Mouse (Mus musculus) cerebellum, adult (tissue): ENCODE results near the gene Hmg20a.

Experiments used
- ATAC-seq: cut with Nextera tagmentation; 2 replicates; pipeline ENCODE4 v1.9.2; 2017; ENCODE audit warnings: mild to moderate bottlenecking, moderate library complexity, mixed read lengths; ENCODE audit not compliant: insufficient number of reproducible peaks, low FRiP score, low TSS enrichment

Gene Hmg20a

GRCm38 (mm10) chr9:56515110-56515509 is 96.7 kb downstream of the Hmg20a start:
- no peak for ATAC-seq

GRCm38 (mm10) chr9:56516219-56516618 is 97.8 kb downstream of the Hmg20a start:
- ATAC-seq, result no peak

DNA sequence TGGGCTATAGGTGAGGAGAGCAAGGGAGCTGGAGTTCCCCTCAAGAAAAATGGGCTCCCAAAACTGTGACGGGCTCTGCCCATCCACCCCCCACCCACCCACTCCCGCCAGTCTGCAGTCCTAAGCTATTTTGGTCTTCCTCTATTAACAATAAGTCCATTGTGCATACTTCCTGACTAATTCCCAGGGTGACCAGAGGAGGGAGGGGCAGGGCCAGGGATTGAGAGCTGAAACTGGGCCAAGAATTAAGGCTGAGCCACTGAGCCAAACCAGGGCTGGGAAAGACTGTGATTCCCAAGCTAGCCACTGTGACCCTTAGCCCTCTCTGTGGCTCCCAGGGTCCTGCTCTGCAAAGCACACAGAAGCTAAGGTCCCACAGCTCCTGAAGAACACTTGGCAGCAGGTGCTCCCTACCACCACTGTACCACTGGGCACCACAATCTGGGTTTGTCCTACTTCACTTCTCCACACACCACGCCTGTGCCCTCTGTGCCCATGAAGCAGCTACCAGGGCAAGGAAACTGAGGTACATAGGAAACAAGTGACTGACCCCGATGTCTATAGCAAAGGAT is 98.4 kb downstream of the Hmg20a start:
- no peak for ATAC-seq

DNA sequence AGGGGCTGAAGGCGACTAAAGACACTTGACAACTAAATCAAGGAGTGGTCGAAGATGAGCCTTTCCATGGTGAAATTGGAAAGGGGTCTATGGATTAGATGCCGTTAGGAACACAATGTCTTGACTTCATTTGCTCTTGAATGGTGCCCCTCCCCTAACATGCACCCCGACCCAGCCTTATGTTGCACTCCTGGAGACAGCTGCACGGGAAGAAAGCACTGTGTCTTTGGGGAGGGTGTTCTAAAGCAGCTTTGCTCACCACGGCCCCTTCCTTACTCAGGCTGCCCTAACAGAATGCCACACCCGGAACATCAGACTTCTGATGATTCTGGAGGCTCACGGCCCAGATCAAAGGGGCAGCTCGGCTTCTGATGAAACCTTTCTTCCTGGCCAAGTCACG is 103.9 kb downstream of the Hmg20a start:
- ATAC-seq, result no peak

DNA sequence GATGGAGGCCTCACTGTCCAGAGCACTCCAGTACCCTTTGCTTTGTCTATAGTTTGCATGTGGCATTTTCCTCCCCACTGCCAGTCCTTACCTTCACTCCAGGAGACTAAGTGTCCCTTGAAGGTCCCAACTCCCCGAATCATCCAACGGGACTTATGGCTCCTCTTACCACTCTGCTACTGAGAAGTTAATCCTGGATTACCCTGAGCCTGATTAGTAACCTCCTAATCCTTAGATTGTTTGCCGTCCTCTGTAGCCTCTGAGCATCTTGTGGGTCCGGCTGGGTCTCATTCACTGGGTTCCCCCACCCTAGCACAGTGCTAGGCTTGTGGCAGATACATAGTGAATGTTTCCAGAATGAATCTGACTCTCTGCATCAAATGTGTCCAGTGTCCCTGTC is 109.5 kb downstream of the Hmg20a start:
- ATAC-seq, result no peak

- ATAC-seq, result no peak
These were observed 113.6 kb downstream of the Hmg20a start for GRCm38 (mm10) chr9:56531991-56532390.

- no peak for ATAC-seq
These were observed 115.5 kb downstream of the Hmg20a start for GRCm38 (mm10) chr9:56533916-56534315.

DNA sequence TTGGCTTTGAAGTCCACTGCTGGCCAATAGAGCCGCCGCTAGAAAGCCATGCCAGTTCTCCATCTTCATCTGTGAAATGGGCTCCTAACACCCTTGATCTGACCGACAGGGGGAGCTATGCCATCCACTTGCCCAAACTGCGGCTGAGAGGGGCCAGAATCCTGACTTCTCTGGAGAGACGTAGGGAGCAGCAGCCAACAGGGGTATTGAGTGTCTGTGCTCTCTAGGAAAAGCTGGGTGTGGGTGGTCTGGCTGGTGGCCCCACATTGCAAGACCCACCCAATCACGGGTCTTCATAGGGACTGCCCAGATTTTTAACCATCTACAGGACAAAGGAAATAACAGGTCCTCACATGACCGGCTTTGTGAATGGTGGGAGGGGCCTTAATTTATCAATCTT is 116.3 kb downstream of the Hmg20a start:
- ATAC-seq, result no peak

DNA sequence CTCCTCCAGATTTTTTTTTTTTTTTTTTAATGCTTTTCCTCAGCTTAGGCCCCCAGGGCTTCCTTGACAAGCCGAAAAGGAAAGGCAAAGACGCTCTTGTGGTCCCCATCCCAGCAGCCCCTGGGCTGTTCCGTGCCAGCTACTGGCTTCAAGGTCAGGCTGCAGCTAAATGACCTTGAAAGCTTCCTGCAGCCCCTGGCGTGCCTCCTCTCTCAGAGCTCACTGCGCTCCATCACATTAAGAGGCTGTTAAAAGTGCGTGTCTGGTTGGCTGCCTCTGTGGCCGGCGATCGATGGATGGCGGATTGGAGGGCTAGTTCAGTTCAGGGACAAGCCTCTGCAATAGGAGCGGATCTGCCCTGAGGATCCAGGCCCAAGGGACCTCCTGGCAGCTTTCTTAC is 117.0 kb downstream of the Hmg20a start:
- ATAC-seq, result no peak

DNA sequence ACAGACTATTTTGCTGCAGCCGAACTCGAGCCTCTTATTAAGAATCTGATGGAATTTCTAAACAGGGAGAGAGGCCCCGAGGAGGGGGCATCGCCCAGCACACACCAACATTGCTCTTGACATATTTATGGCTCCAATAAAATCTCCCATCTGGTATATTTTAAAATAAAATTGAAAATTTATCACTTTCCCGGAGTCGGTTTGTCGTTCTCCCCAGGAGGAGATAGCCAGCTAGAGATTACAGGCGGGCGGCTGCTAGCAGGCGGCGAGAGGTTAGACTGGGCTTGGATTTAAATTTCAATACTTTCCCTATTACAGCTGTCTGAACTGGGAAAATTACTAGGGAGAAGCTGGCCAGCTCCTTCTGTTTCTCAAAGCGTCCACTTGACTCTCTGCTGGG is 121.6 kb downstream of the Hmg20a start:
- no peak for ATAC-seq

DNA sequence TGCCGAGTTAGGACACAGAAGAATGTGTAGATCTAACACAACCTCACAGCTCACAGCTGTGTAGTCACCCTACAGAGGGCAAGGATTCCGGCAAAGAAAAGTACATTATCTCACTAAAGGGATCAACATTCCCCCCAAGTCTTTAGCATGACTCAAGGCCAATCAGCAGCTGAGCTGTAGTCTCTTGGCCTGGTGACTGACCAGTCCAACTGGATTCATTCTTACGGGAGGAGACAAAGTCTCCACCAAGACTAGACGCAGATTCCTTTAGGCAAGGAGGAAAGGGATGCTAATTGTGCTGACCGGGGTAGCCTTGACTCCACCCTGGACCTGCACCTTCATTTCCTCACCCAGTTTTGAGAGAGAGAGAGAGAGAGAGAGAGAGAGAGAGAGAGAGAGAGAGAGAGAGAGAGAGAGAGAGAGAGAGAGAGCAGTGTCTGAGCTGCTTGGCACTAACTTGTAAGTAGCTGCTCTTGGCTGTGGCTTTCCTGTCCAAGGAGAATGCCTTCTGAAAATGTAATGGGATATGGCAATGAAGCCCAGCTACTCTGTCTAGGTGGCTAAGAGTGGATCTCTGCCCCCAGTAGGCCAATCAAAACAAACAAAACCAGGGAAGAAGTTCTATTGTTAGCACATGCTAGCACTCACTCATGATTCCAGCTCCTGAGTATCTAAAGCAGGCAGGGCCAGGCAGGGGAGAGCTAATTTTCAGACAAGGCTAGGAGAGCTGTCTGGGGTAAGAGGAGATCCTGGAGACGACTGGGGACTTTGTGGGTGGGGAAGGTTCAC is 126.5 kb downstream of the Hmg20a start:
- no peak for ATAC-seq
